Comparison of ENCODE assay signal across 8 mouse cellular contexts in the genomic region with DNA sequence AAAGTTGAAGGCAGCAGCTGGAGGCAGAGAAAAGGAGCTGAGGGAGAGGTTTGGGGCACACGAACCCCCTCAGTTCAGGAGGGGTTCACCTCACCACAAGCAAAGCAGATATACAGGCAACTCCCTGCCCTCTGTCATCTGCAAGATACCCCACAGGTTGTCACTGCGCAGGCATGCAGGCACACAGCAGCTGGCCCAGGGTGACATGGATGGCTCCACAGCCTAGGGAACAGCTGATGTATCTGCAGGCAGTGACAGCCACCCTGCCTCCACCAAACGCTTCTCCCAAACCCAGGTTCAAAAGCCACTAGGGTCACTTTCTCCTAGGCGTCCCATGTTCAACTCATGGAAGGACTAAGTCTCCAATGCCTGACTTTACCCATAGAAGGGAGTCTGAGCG. TPM values are rescaled to one million over a fixed set of nuclear protein-coding genes. Genes with fewer than 3 reads are reported as not detected.
A peak's percentile ranks its signal among the peaks of the same experiment; 100 is the strongest.
DNase-seq lines count a peak whose midpoint lies in the region; ATAC-seq and TF ChIP-seq lines count a peak whose summit lies in the region.

No protein-coding gene starts in this region.

- H3K27ac ChIP-seq in forebrain, embryonic 11.5 days (ENCODE audit: low read depth, low read length) = no peak overlapping the region
- no peak overlapping the region for H3K27ac ChIP-seq in forebrain, embryonic 16.5 days (ENCODE audit: low read length)
- H3K27ac ChIP-seq in lung, embryonic 14.5 days (ENCODE audit: low read depth) = no peak overlapping the region
- H3K27ac ChIP-seq in hindbrain, embryonic 16.5 days (ENCODE audit: low read depth, low read length) = no peak overlapping the region

- H3K79me2 ChIP-seq in myocyte (ENCODE audit: control insufficient read depth, insufficient read depth) = no peaks in the 10 kb centered on the region

- no peak for ATAC-seq in forebrain, embryonic 11.5 days (replicated peaks; ENCODE audit: low FRiP score)
- ATAC-seq in forebrain, embryonic 16.5 days = no peak
- ATAC-seq in lung, embryonic 14.5 days (ENCODE audit: insufficient read depth) = no peak
- no peak for ATAC-seq in hindbrain, embryonic 16.5 days

- peaks cover 15% of the 10 kb centered on the region for H3K27me3 ChIP-seq in forebrain, embryonic 11.5 days (ENCODE audit: control insufficient read depth, insufficient read depth, low read length)
- peaks cover 19% of the 10 kb centered on the region; the same call in 1 of the 2 replicates for H3K27me3 ChIP-seq in forebrain, embryonic 16.5 days (replicated peaks; ENCODE audit: control insufficient read depth, insufficient read depth, low read length)
- H3K27me3 ChIP-seq in lung, embryonic 14.5 days (ENCODE audit: insufficient read depth, low read length) = peaks cover 18% of the 10 kb centered on the region
- H3K27me3 ChIP-seq in hindbrain, embryonic 16.5 days (replicated peaks; ENCODE audit: control insufficient read depth, insufficient read depth, low read length) = peaks cover 28% of the 10 kb centered on the region
- no peaks in the 10 kb centered on the region for H3K27me3 ChIP-seq in myocyte (ENCODE audit: control insufficient read depth, insufficient read depth, insufficient read length)

- TF ChIP-seq CTCF in lung, embryonic 14.5 days (IDR thresholded peaks at IDR 0.05; ENCODE audit: low read depth) = no peak

- peak overlapping the region; percentile 92 for H3K4me2 ChIP-seq in forebrain, embryonic 11.5 days (ENCODE audit: low read depth, low read length, severe bottlenecking)
- no peak overlapping the region for H3K4me2 ChIP-seq in forebrain, embryonic 16.5 days (ENCODE audit: low read length)
- peak overlapping the region; percentile 98 for H3K4me2 ChIP-seq in lung, embryonic 14.5 days
- H3K4me2 ChIP-seq in hindbrain, embryonic 16.5 days (ENCODE audit: low read length) = peak overlapping the region; percentile 100
- peak overlapping the region; percentile 87 for H3K4me2 ChIP-seq in myocyte (ENCODE audit: low read depth)

- no peaks in the 10 kb centered on the region for H3K36me3 ChIP-seq in forebrain, embryonic 11.5 days (ENCODE audit: control insufficient read depth, insufficient read depth, low read length)
- H3K36me3 ChIP-seq in forebrain, embryonic 16.5 days (ENCODE audit: control insufficient read depth, insufficient read depth) = no peaks in the 10 kb centered on the region
- no peaks in the 10 kb centered on the region for H3K36me3 ChIP-seq in lung, embryonic 14.5 days (ENCODE audit: insufficient read depth)
- no peaks in the 10 kb centered on the region for H3K36me3 ChIP-seq in hindbrain, embryonic 16.5 days (ENCODE audit: control insufficient read depth, insufficient read depth, low read length)
- no peaks in the 10 kb centered on the region for H3K36me3 ChIP-seq in myocyte (ENCODE audit: control insufficient read depth, insufficient read depth)

- peak overlapping the region; percentile 56 for H3K4me3 ChIP-seq in forebrain, embryonic 11.5 days (ENCODE audit: low read depth, low read length)
- no peak overlapping the region for H3K4me3 ChIP-seq in forebrain, embryonic 16.5 days (replicated peaks; ENCODE audit: low read length)
- H3K4me3 ChIP-seq in lung, embryonic 14.5 days (ENCODE audit: low read depth, low read length) = peak overlapping the region; percentile 72
- H3K4me3 ChIP-seq in hindbrain, embryonic 16.5 days (ENCODE audit: low read length) = no peak overlapping the region
- no peak overlapping the region for H3K4me3 ChIP-seq in myocyte

- H3ac ChIP-seq in myocyte (ENCODE audit: control insufficient read depth, insufficient read length) = no peak overlapping the region

- DNase-seq in forebrain, embryonic 11.5 days (ENCODE audit: low spot score) = no peak
- DNase-seq in lung, embryonic 14.5 days = no peak
- no peak for DNase-seq in lung, adult 18-20 months
- no peak for DNase-seq in thymus, postnatal 4 days
- no peak for DNase-seq in retina, embryonic 14.5 days (ENCODE audit: low spot score)

- 62% methylated on average over 5 of the region's 5 CpGs for WGBS in forebrain, embryonic 11.5 days
- WGBS in forebrain, embryonic 16.5 days = 61% methylated on average over 5 of the region's 5 CpGs
- WGBS in lung, embryonic 14.5 days = 41% methylated on average over 5 of the region's 5 CpGs
- 57% methylated on average over 5 of the region's 5 CpGs for WGBS in hindbrain, embryonic 16.5 days

- no peak overlapping the region for H3K9ac ChIP-seq in forebrain, embryonic 11.5 days (ENCODE audit: low read length)
- no peak overlapping the region for H3K9ac ChIP-seq in forebrain, embryonic 16.5 days (replicated peaks; ENCODE audit: low read depth, low read length)
- H3K9ac ChIP-seq in lung, embryonic 14.5 days = peak overlapping the region; percentile 39; the same call in 1 of the 2 replicates
- no peak overlapping the region for H3K9ac ChIP-seq in hindbrain, embryonic 16.5 days (ENCODE audit: low read depth, low read length)

- no peak for TF ChIP-seq POLR2A in myocyte (IDR thresholded peaks at IDR 0.05; ENCODE audit: insufficient read length, low read depth)

- no peaks in the 10 kb centered on the region for H3K9me3 ChIP-seq in forebrain, embryonic 11.5 days (ENCODE audit: control insufficient read depth, low read length)
- H3K9me3 ChIP-seq in forebrain, embryonic 16.5 days (ENCODE audit: control insufficient read depth, low read length) = no peaks in the 10 kb centered on the region
- H3K9me3 ChIP-seq in lung, embryonic 14.5 days (ENCODE audit: low read depth, low read length) = no peaks in the 10 kb centered on the region
- H3K9me3 ChIP-seq in hindbrain, embryonic 16.5 days (ENCODE audit: control insufficient read depth, low read length) = no peaks in the 10 kb centered on the region

- peaks cover 24% of the 10 kb centered on the region for H3K4me1 ChIP-seq in forebrain, embryonic 11.5 days (replicated peaks; ENCODE audit: control insufficient read depth, insufficient read depth, low read length)
- peaks cover 23% of the 10 kb centered on the region for H3K4me1 ChIP-seq in forebrain, embryonic 16.5 days (replicated peaks; ENCODE audit: control insufficient read depth, insufficient read depth, low read length)
- peaks cover 18% of the 10 kb centered on the region for H3K4me1 ChIP-seq in lung, embryonic 14.5 days (ENCODE audit: insufficient read depth)
- H3K4me1 ChIP-seq in hindbrain, embryonic 16.5 days (ENCODE audit: control insufficient read depth, insufficient read depth, low read depth, low read length) = peaks cover 31% of the 10 kb centered on the region

TF ChIP-seq in myocyte, 11 proteins besides CTCF, POLR2A, EP300 and RAD21:
- TF ChIP-seq MYOG (IDR thresholded peaks at IDR 0.05; ENCODE audit: control insufficient read depth in 1 of 3, insufficient read depth in 1 of 3, insufficient read length in 2 of 3, low read depth in 2 of 3) (peak in 2 of 3 experiments; percentile 80 to 89), REST (IDR thresholded peaks at IDR 0.05; ENCODE audit: insufficient read depth, insufficient read length) (no peak), TCF3 (IDR thresholded peaks at IDR 0.05; ENCODE audit: insufficient read length, low read depth) (peak; percentile 36), MYOD1 (IDR thresholded peaks at IDR 0.05; ENCODE audit: control insufficient read depth in 1 of 3, insufficient read length in 2 of 3, low read depth in 2 of 3) (peak in 2 of 3 experiments; percentile 53 to 57), TCF12 (IDR thresholded peaks at IDR 0.05; ENCODE audit: insufficient read depth, poor library complexity, severe bottlenecking) (no peak)

RNA-seq across cellular contexts. Expression of a gene that starts 2.5 kb away (rescaled TPM):
- 10.8 and 11.8 TPM in 2 replicates for polyA plus RNA-seq in forebrain, embryonic 11.5 days (2014; fragmentation: Nextera tagmentation; extraction: Ambion mirVana)
- 2.7 and 3.0 TPM in 2 replicates for polyA plus RNA-seq in forebrain, embryonic 16.5 days (2015; fragmentation: Nextera tagmentation; extraction: Ambion mirVana)
- polyA plus RNA-seq in lung, embryonic 14.5 days (2014; fragmentation: Nextera tagmentation; extraction: Ambion mirVana) = 18.7 and 19.3 TPM in 2 replicates
- polyA plus RNA-seq in hindbrain, embryonic 16.5 days (2015; fragmentation: Nextera tagmentation; extraction: Ambion mirVana) = 3.9 and 4.7 TPM in 2 replicates
- polyA plus RNA-seq in myocyte (2012; fragmentation: generic; extraction: Trizol) = 2.1 TPM

Comparison
In these comparisons a context has a peak if more than half of its experiments do, and no peak if none do; other contexts are left out.
1. H3K4me3 ChIP-seq: peak in forebrain, embryonic 11.5 days (single experiment) and lung, embryonic 14.5 days (single experiment); none in forebrain, embryonic 16.5 days (single experiment), hindbrain, embryonic 16.5 days (single experiment) and myocyte (single experiment).